Mouse (Mus musculus) skeletal muscle tissue, adult 2 months (tissue): ENCODE data around the gene Tmem14a.
A peak's percentile ranks its signal among the peaks of the same experiment; 100 is the strongest.
"Not testable (repeated sequence)": the region's sequence is repeated elsewhere in the genome, so short reads cannot be mapped to it uniquely, and the experiment has no call there.

ENCODE experiments used
- DNase-seq: peaks from one replicate; pipeline ENCODE4 v3.0.0-alpha.2; 2012; ENCODE audit warnings: low read depth, low spot score

Tmem14a gene

GRCm38 (mm10) chr1:21218489-21218919 lies at the start of gene Tmem14a:
Gene Tmem14a (plus strand): TSS chr1:21218575.
- peak; percentile 79 for DNase-seq

GRCm38 (mm10) chr1:21185196-21185595 lies 33.2 kb upstream of the Tmem14a start:
- DNase-seq = no peak

GRCm38 (mm10) chr1:21206241-21206640 lies 12.1 kb upstream of the Tmem14a start:
- DNase-seq = no peak

GRCm38 (mm10) chr1:21213537-21213936 lies 4.8 kb upstream of the Tmem14a start:
- not testable (repeated sequence) for DNase-seq

- DNase-seq = not testable (repeated sequence)
Observed at GRCm38 (mm10) chr1:21213991-21214692, 4.2 kb upstream of the Tmem14a start.

GRCm38 (mm10) chr1:21227756-21228395 lies 9.5 kb downstream of the Tmem14a start:
- DNase-seq = no peak

GRCm38 (mm10) chr1:21228740-21229722 lies 10.7 kb downstream of the Tmem14a start:
- DNase-seq = not testable (repeated sequence)

GRCm38 (mm10) chr1:21230376-21230775 lies 12.0 kb downstream of the Tmem14a start:
- DNase-seq = no peak

GRCm38 (mm10) chr1:21231744-21232464 lies 13.5 kb downstream of the Tmem14a start:
- peak; percentile 49 for DNase-seq

- no peak for DNase-seq
Observed at GRCm38 (mm10) chr1:21232516-21232915, 14.1 kb downstream of the Tmem14a start.

GRCm38 (mm10) chr1:21235359-21235758 lies 17.0 kb downstream of the Tmem14a start:
- DNase-seq = no peak

- no peak for DNase-seq
Observed at GRCm38 (mm10) chr1:21239911-21240898, 21.8 kb downstream of the Tmem14a start, which contains the start of gene Gsta3. Gene Gsta3 (plus strand): TSS chr1:21240589.

GRCm38 (mm10) chr1:21241096-21241495 lies 22.7 kb downstream of the Tmem14a start:
- DNase-seq = no peak

- no peak for DNase-seq
Observed at GRCm38 (mm10) chr1:21244290-21244960, 26.1 kb downstream of the Tmem14a start.

- no peak for DNase-seq
Observed at GRCm38 (mm10) chr1:21246136-21246535, 27.8 kb downstream of the Tmem14a start.

- no peak for DNase-seq
Observed at GRCm38 (mm10) chr1:21247896-21248295, 29.5 kb downstream of the Tmem14a start.

GRCm38 (mm10) chr1:21248560-21249390 lies 30.4 kb downstream of the Tmem14a start:
- DNase-seq = no peak

GRCm38 (mm10) chr1:21251661-21252060 lies 33.3 kb downstream of the Tmem14a start:
- DNase-seq = no peak
